Mouse (Mus musculus) midbrain, embryonic 10.5 days (tissue): Measurements from ENCODE around the gene Abcb6. TPM values are rescaled to one million over a fixed set of nuclear protein-coding genes. Genes with fewer than 3 reads are reported as not detected.

Experiments used
- DNase-seq: peaks from one replicate; pipeline ENCODE4 v3.0.0-alpha.2; 2017; ENCODE audit warnings: low spot score
- H3K27ac ChIP-seq: fragments of 300-500 bp; sonication (generic); replicated peaks from 2 replicates; pipeline ENCODE4 v1.5.1; 2016; ENCODE audit warnings: mild to moderate bottlenecking
- H3K27me3 ChIP-seq: fragments of 300-500 bp; sonication (generic); 2 replicates; pipeline ENCODE4 v1.6.1; 2016; ENCODE audit warnings: low read depth, mild to moderate bottlenecking; ENCODE audit not compliant: poor library complexity, severe bottlenecking
- H3K36me3 ChIP-seq: fragments of 300-500 bp; sonication (generic); 2 replicates; pipeline ENCODE4 v1.6.1; 2016; ENCODE audit warnings: mild to moderate bottlenecking, moderate library complexity
- H3K4me1 ChIP-seq: fragments of 300-500 bp; sonication (generic); 2 replicates; pipeline ENCODE4 v1.6.1; 2016
- H3K4me3 ChIP-seq: fragments of 300-500 bp; sonication (generic); 2 replicates; pipeline ENCODE4 v1.5.1; 2016; ENCODE audit warnings: mild to moderate bottlenecking, moderate library complexity
- H3K9me3 ChIP-seq: fragments of 300-500 bp; sonication (generic); replicated peaks from 2 replicates; pipeline ENCODE4 v1.6.1; 2016; ENCODE audit warnings: mild to moderate bottlenecking
- WGBS: fragments of 180-500 bp; shearing (Covaris S2); methylation state at CpG from one replicate; pipeline ENCODE4 v1.1.7; 2016; 5-methylcytosine and 5-hydroxymethylcytosine counted together
- microRNA-seq: library from miRNA; unstranded; fragments of <30 nt; microRNA quantifications from one replicate; pipeline ENCODE4, GENCODE M21; 2017
- polyA plus RNA-seq: library from polyadenylated mRNA; unstranded; fragments of >200 nt; fragmentation: Nextera tagmentation; extraction: Ambion mirVana; gene quantifications from 2 replicates; pipeline ENCODE4 v1.2.1, GENCODE M21; 2016

Gene Abcb6
- polyA plus RNA-seq, 1 experiment from 2014 or later, result 50.6 TPM

DNA sequence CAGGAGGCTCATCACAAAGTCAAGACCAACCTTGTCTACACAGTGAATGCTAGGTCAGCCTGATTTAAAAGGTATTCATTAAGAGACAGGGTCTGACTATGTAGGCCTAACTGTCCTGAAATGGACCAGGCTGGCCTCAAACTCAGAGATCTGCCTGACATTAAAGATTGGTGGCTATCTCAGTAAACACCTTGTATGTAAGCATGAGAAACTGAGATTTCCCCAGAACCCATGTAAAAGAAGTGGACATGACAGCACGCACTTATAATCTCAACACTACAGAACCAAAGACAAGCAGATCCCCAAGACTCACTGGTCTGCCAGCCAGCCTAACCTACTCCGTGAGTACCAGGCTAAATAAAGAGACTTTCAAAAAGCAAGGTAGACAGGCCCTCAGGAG lies 41.7 kb downstream of the Abcb6 start:
- Histone ChIP-seq H3K9me3 (no peaks in the 10 kb centered on the region), H3K27me3 (no peaks in the 10 kb centered on the region), H3K27ac (no peak overlapping the region), H3K4me3 (no peak overlapping the region), H3K4me1 (peaks cover 32% of the 10 kb centered on the region), H3K36me3 (peaks cover 49% of the 10 kb centered on the region)
- whole genome bisulfite sequencing, result 89% methylated on average over 2 of the region's 2 CpGs
- DNase-seq, result no peak

DNA sequence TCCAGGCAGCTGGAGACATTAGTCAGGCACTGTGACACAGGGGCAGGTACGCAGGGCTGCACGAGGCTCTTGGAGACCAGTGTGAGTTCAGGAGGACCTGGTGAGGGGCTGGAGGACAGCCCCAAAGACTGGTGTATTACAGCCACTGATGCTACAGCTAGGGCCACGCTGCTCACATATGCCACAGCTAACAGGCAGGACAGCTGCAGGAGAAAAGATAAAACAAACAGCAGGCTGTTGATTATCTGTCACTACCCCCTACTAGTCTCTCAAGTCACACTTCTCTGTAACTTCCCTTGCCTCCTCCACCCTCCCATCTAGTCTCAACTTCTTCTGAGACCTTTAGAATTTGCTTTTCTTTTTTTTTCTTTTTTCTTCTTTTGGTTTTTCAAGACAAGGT lies 43.5 kb downstream of the Abcb6 start:
- Histone ChIP-seq H3K27ac (no peak overlapping the region), H3K9me3 (no peaks in the 10 kb centered on the region), H3K36me3 (peaks cover 49% of the 10 kb centered on the region), H3K4me3 (no peak overlapping the region), H3K4me1 (peaks cover 21% of the 10 kb centered on the region), H3K27me3 (peaks cover 5% of the 10 kb centered on the region; the same call in 1 of the 2 replicates)
- WGBS, result 59% methylated on average over 3 of the region's 3 CpGs
- no peak for DNase-seq

DNA sequence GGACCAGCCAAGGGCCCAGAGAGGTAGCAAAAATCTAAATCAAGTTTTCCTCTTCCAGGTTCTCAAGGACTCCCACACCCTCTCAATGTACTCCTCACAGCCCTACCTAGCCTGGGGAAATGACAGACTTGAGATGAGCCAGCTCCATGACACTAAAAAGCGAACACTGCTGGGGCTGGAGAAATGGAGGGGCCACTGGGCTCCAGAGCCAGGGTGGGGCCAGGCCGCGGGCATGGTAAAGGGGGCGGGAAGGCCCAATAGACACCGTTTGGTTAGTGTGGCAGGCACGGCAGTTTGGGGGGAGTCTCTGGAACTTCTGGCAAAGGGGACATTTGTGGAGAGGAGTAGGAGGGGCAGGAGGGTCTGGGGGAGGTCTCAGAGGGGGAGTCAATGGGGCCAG lies 43.9 kb downstream of the Abcb6 start:
- Histone ChIP-seq H3K4me1 (peaks cover 17% of the 10 kb centered on the region), H3K36me3 (peaks cover 49% of the 10 kb centered on the region), H3K27me3 (peaks cover 5% of the 10 kb centered on the region; the same call in 1 of the 2 replicates), H3K27ac (no peak overlapping the region), H3K4me3 (no peak overlapping the region), H3K9me3 (no peaks in the 10 kb centered on the region)
- DNase-seq, result no peak
- 84% methylated on average over 6 of the region's 6 CpGs for WGBS

DNA sequence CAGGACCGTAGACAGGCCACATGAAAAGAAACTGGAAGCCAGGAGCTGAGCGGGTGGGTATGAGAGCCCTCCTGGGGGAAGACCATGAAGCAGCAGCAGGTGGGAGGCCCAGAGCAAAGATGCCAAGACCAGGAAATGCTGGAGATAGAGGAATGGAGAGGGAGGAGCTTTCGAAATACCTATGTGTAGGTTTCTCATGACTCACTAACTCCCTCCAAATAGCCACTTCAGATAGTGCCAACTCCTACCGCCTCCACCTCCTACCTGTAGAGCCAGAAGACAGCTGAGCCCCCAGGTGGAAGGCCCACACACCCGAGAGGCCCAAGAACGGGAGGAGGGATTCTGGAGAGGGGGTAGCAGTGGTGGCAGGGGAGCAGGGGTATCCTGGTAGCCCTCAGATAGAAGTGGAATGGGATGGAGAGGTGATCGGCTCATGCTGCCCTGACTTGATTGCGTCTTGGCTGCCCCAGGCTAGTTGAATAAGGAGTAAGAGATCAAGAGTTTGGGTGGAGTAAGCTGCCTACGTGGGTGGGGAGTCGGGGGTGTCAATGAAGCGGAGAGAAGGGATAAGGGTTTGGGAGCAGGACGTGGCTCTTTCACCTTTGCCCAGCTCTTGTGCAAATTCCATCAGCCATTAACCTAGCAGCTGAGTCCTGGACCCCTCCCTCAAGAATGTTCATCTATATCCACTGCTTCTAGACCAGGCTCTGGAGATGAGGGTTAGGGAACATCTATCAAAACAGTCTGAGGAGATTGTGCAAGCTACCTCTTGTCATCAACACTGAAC lies 46.6 kb downstream of the Abcb6 start, which contains the start of gene Slc23a3:
Gene Slc23a3 (minus strand): TSS at position 470 of the 787 bp plus-strand sequence.
- Histone ChIP-seq H3K4me1 (peaks cover 3% of the 10 kb centered on the region; the same call in 1 of the 2 replicates), H3K9me3 (no peaks in the 10 kb centered on the region), H3K27ac (no peak within 1 kb of the TSS), H3K27me3 (peaks cover 5% of the 10 kb centered on the region; the same call in 1 of the 2 replicates), H3K36me3 (peaks cover 36% of the 10 kb centered on the region), H3K4me3 (no peak within 1 kb of the TSS)
- WGBS, result 67% methylated on average over 12 of the region's 12 CpGs
- no peak for DNase-seq

DNA sequence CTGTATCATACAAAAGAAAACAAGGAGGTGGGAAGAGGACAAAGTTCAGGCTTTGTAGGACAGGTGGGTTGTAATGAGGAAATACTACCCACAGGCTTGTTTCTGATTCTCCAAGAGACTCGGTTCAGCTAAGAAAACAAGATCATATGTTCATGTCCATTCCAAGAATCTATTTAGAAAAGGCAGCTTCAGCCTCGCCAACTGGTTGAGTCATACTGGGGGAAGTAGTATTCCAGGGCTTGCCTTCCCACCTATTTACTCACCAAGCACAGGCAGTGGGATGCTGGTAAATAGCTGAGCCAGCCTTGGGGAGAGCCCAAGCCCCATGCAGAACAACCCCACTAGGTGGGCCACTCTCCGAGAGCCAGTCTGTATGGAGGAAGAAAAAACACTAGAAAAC lies 51.6 kb downstream of the Abcb6 start:
- H3K36me3 ChIP-seq, result no peaks in the 10 kb centered on the region
- H3K27ac ChIP-seq, result no peak overlapping the region
- 84% methylated on average over 3 of the region's 3 CpGs for WGBS
- H3K4me1 ChIP-seq, result peaks cover 16% of the 10 kb centered on the region
- peaks cover 5% of the 10 kb centered on the region; the same call in 1 of the 2 replicates for H3K27me3 ChIP-seq
- no peak for DNase-seq
- H3K9me3 ChIP-seq, result no peaks in the 10 kb centered on the region
- H3K4me3 ChIP-seq, result no peak overlapping the region

DNA sequence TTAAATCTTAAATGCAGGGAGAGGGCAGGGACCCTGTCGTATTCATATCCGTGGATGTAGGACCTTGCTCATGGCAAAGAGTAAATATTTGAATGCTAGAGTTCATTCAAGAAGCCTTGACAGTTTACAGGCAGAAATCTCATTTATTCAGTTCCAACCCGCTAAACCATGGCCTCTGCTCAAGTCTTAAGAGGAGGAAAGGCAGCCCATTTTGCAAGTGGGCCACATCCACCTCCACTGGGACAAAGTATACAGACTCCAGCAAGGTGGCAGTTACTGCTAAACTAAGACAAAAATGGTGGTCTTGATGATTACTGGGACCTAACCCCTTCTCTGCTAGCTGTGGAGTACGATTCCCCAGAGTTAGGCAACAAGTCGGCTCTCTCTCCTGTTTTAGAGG lies 54.8 kb downstream of the Abcb6 start:
- Histone ChIP-seq H3K27ac (peak overlapping the region; percentile 93), H3K4me1 (peaks cover 16% of the 10 kb centered on the region), H3K9me3 (no peaks in the 10 kb centered on the region), H3K4me3 (peak overlapping the region; percentile 68), H3K27me3 (no peaks in the 10 kb centered on the region), H3K36me3 (no peaks in the 10 kb centered on the region)
- 44% methylated on average over 5 of the region's 5 CpGs for WGBS
- DNase-seq, result no peak

DNA sequence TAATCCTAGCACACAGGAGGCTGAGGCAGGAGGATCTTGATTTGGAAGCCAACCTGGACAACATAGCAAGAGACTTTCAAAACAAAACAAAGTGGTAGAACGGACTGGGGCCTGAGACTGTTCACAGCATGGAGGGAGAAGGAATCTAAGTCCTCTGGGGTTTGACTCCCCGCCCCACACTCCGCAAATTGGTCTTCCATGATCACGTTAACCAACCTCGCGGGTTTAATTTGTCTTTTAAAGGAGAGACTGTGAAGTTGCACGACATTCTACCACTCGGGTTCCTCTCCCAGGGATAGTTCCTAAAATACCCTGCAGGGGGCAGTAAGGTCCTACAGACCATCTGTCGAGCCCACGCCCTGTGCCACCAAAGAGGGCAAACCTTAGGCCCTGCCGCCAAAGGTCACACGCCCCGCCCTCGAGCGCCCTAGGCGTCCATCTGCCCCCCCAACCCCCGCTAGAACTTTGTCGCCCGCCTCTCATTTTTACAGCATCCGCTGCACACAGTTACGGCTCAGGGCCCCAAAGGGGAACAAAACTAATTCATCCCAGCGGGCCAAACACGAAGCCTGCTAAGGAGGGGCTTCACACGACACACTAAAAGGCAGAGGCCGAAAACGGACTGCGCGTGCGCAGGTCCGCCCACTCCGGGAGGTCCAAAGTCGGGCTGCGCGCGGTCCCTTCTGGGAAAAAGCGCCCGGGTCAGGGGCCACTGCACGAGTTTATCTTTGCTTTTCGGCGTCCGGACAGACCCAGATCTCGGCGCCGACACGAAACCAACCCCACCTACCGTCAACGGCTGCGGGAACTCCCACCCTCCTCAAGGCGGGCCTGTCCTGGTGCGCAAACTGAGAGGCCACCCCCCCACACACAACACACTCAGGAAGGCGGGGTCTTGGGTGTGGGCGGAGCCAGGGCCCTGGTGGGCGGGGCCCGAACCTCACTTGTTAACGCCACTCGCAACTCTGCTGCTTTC lies 55.6 kb downstream of the Abcb6 start, which contains the start of gene Nhej1:
Gene Nhej1 (minus strand): TSS at position 855 of the 976 bp plus-strand sequence.
- no peaks in the 10 kb centered on the region for H3K9me3 ChIP-seq
- peak within 1 kb of the TSS; percentile 93 for H3K27ac ChIP-seq
- no peaks in the 10 kb centered on the region for H3K36me3 ChIP-seq
- no peaks in the 10 kb centered on the region for H3K27me3 ChIP-seq
- H3K4me1 ChIP-seq, result peaks cover 16% of the 10 kb centered on the region
- peak within 1 kb of the TSS; percentile 68 for H3K4me3 ChIP-seq
- DNase-seq, result peak; percentile 96
- 2% methylated on average over 56 of the region's 56 CpGs for WGBS

DNA sequence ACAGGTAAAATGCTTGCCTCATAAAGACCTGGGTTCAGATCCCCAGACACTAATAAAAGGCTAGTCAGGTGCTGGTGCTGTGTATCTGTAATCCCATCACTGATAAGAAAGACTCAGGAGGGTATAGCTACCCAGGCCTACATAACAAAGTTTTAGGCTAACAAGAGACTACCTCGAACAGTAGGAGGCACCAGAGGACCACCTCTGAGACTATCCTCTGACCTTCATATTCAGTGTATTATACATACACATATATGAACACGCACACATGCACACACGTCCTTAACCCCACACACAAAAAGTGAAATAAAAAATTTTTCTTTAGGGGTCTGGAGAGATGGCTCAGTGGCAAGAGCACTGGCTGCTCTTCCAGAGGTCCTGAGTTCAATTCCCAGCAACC lies 58.0 kb downstream of the Abcb6 start:
- no peaks in the 10 kb centered on the region for H3K27me3 ChIP-seq

More for the DNA sequence above, 58.0 kb downstream of the Abcb6 start:
- H3K27ac ChIP-seq, result no peak overlapping the region
- no peaks in the 10 kb centered on the region for H3K36me3 ChIP-seq
- peaks cover 16% of the 10 kb centered on the region for H3K4me1 ChIP-seq
- no peak overlapping the region for H3K4me3 ChIP-seq
- H3K9me3 ChIP-seq, result no peaks in the 10 kb centered on the region
- 79% methylated on average over 3 of the region's 3 CpGs for WGBS
- no peak for DNase-seq

Small RNA genes within 50 kb of the gene (microRNA-seq; reads per million reads assigned to microRNA genes)
- gene Gm27943, result not detected

Other genes starting within 250 kb of the Abcb6 start
- gene Cfap65, start 244.8 kb downstream of the Abcb6 start, polyA plus RNA-seq, result 0.04 and 0.07 TPM in 2 replicates
- gene Ihh, start 228.7 kb downstream of the Abcb6 start, polyA plus RNA-seq, result 0.12 and 0.17 TPM in 2 replicates
- gene Nhej1, start 55.2 kb downstream of the Abcb6 start, polyA plus RNA-seq, result 15.2 and 16.0 TPM in 2 replicates
- 0.11 TPM in 1 of 2 replicates, not detected in the other for gene Slc23a3, start 46.5 kb downstream of the Abcb6 start, polyA plus RNA-seq
- 51.7 and 60.4 TPM in 2 replicates for gene Cnppd1, start 37.7 kb downstream of the Abcb6 start, polyA plus RNA-seq
- 44.1 and 55.4 TPM in 2 replicates for gene Retreg2, start 37.6 kb downstream of the Abcb6 start, polyA plus RNA-seq
- gene Zfand2b, start 11.7 kb downstream of the Abcb6 start, polyA plus RNA-seq, result 30.6 and 34.1 TPM in 2 replicates
- 22.9 and 24.1 TPM in 2 replicates for gene Ankzf1, start 11.8 kb upstream of the Abcb6 start, polyA plus RNA-seq
- gene Atg9a, start 11.8 kb upstream of the Abcb6 start, polyA plus RNA-seq, result 18.8 and 25.4 TPM in 2 replicates
- gene Glb1l, start 30.4 kb upstream of the Abcb6 start, polyA plus RNA-seq, result 14.8 and 16.0 TPM in 2 replicates
- 142 and 154 TPM in 2 replicates for gene Stk16, start 30.4 kb upstream of the Abcb6 start, polyA plus RNA-seq
- gene Tuba4a, start 39.5 kb upstream of the Abcb6 start, polyA plus RNA-seq, result 9.0 and 10.0 TPM in 2 replicates
- not detected in 2 replicates for gene A630095N17Rik, start 51.7 kb upstream of the Abcb6 start, polyA plus RNA-seq
- gene Dnajb2, start 56.0 kb upstream of the Abcb6 start, polyA plus RNA-seq, result 27.5 and 27.9 TPM in 2 replicates
- 3.6 and 6.1 TPM in 2 replicates for gene Ptprn, start 84.1 kb upstream of the Abcb6 start, polyA plus RNA-seq
- 7.2 and 16.2 TPM in 2 replicates for gene Resp18, start 98.0 kb upstream of the Abcb6 start, polyA plus RNA-seq
- gene Dnpep, start 137.6 kb upstream of the Abcb6 start, polyA plus RNA-seq, result 157 and 176 TPM in 2 replicates
- 1.1 and 2.8 TPM in 2 replicates for gene Des, start 179.9 kb upstream of the Abcb6 start, polyA plus RNA-seq
- 23.6 and 26.9 TPM in 2 replicates for gene Speg, start 194.9 kb upstream of the Abcb6 start, polyA plus RNA-seq